Mouse (Mus musculus): ENCODE data around the gene Klrb1b. TPM values are rescaled to one million over a fixed set of nuclear protein-coding genes. Genes with fewer than 3 reads are reported as not detected.
"Not testable (repeated sequence)": the region's sequence is repeated elsewhere in the genome, so short reads cannot be mapped to it uniquely, and the experiment has no call there.

Gene Klrb1b
- polyA plus RNA-seq, 1 experiment = 0.25 TPM

- no peak overlapping the region for H3K4me3 ChIP-seq (ENCODE audit: low read depth, low read length)
- H3K4me1 ChIP-seq (ENCODE audit: control insufficient read depth, insufficient read depth, insufficient read length, low read length) = peaks cover 11% of the 10 kb centered on the region
- no peak for TF ChIP-seq POLR2A (IDR thresholded peaks at IDR 0.05; ENCODE audit: low read depth, low read length)
- WGBS = 41% methylated on average over 4 of the region's 4 CpGs
- H3K27ac ChIP-seq (ENCODE audit: insufficient read depth, low read depth, low read length) = no peak overlapping the region
- no peaks in the 10 kb centered on the region for H3K27me3 ChIP-seq (ENCODE audit: control insufficient read depth, insufficient read depth, low read length)
- no peaks in the 10 kb centered on the region for H3K36me3 ChIP-seq (ENCODE audit: control insufficient read depth, insufficient read depth, low read length)
Measured at GRCm38 (mm10) chr6:128841327-128842089, 15.4 kb upstream of the Klrb1b start.

DNA sequence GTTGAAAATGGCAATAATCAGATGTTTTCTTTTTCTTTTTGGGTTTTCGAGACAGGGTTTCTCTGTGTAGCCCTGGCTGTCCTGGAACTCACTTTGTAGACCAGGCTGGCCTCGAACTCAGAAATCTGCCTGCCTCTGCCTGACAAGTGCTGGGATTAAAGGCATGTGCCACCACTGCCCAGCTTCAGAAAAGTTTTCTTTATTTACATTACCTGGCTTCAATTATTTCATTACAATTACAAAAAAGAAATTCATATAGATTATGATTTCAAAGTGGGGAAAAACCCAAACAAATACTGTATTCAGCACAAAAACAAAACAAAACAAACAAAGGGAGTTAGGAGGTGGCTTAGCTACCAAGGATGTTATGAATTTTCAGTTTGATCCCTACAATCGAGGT is 14.5 kb upstream of the Klrb1b start:
- H3K4me3 ChIP-seq (ENCODE audit: low read depth, low read length); H3K36me3 ChIP-seq (ENCODE audit: control insufficient read depth, insufficient read depth, low read length); H3K27me3 ChIP-seq (ENCODE audit: control insufficient read depth, insufficient read depth, low read length); H3K27ac ChIP-seq (ENCODE audit: insufficient read depth, low read depth, low read length): not testable (repeated sequence)
- peaks cover 13% of the 10 kb centered on the region for H3K4me1 ChIP-seq (ENCODE audit: control insufficient read depth, insufficient read depth, insufficient read length, low read length)
- WGBS = 71% methylated on average over 3 of the region's 3 CpGs

- no peaks in the 10 kb centered on the region for H3K36me3 ChIP-seq (ENCODE audit: control insufficient read depth, insufficient read depth, low read length)
- no peak overlapping the region for H3K4me3 ChIP-seq (ENCODE audit: low read depth, low read length)
- TF ChIP-seq CTCF (IDR thresholded peaks at IDR 0.05; ENCODE audit: extremely low read depth, insufficient read length, insufficient replicate concordance, low read depth, low read length) (no peak), POLR2A (IDR thresholded peaks at IDR 0.05; ENCODE audit: low read depth, low read length) (no peak)
- H3K27ac ChIP-seq (ENCODE audit: insufficient read depth, low read depth, low read length) = 0 out of 2 replicates have a peak overlapping the region, but pooled peaks have one; percentile 0
- no peaks in the 10 kb centered on the region for H3K27me3 ChIP-seq (ENCODE audit: control insufficient read depth, insufficient read depth, low read length)
- peaks cover 16% of the 10 kb centered on the region for H3K4me1 ChIP-seq (ENCODE audit: control insufficient read depth, insufficient read depth, insufficient read length, low read length)
- WGBS = 12% methylated on average over 7 of the region's 7 CpGs
Measured at GRCm38 (mm10) chr6:128839921-128840320, 13.8 kb upstream of the Klrb1b start.

GRCm38 (mm10) chr6:128839266-128839771 is 13.2 kb upstream of the Klrb1b start:
- no peaks in the 10 kb centered on the region for H3K36me3 ChIP-seq (ENCODE audit: control insufficient read depth, insufficient read depth, low read length)
- H3K4me1 ChIP-seq (ENCODE audit: control insufficient read depth, insufficient read depth, insufficient read length, low read length) = peaks cover 14% of the 10 kb centered on the region
- TF ChIP-seq POLR2A (IDR thresholded peaks at IDR 0.05; ENCODE audit: low read depth, low read length) = peak; percentile 38; the same call in 1 of the 2 replicates
- TF ChIP-seq CTCF (IDR thresholded peaks at IDR 0.05; ENCODE audit: extremely low read depth, insufficient read length, insufficient replicate concordance, low read depth, low read length) = peak; percentile 80; the same call in 1 of the 2 replicates
- H3K27me3 ChIP-seq (ENCODE audit: control insufficient read depth, insufficient read depth, low read length) = no peaks in the 10 kb centered on the region
- H3K4me3 ChIP-seq (ENCODE audit: low read depth, low read length) = peak overlapping the region; percentile 87
- peak overlapping the region; percentile 95 for H3K27ac ChIP-seq (ENCODE audit: insufficient read depth, low read depth, low read length)
- under 1% methylated on average over 17 of the region's 17 CpGs for WGBS

- Histone ChIP-seq H3K27ac (ENCODE audit: insufficient read depth, low read depth, low read length) (peak overlapping the region; percentile 95), H3K4me1 (ENCODE audit: control insufficient read depth, insufficient read depth, insufficient read length, low read length) (peaks cover 11% of the 10 kb centered on the region), H3K36me3 (ENCODE audit: control insufficient read depth, insufficient read depth, low read length) (no peaks in the 10 kb centered on the region), H3K27me3 (ENCODE audit: control insufficient read depth, insufficient read depth, low read length) (no peaks in the 10 kb centered on the region), H3K4me3 (ENCODE audit: low read depth, low read length) (peak overlapping the region; percentile 87)
- WGBS = under 1% methylated on average over 49 of the region's 49 CpGs
- TF ChIP-seq POLR2A (IDR thresholded peaks at IDR 0.05; ENCODE audit: low read depth, low read length) (0 out of 2 replicates have a peak, but pooled peaks have one; percentile 5), CTCF (IDR thresholded peaks at IDR 0.05; ENCODE audit: extremely low read depth, insufficient read length, insufficient replicate concordance, low read depth, low read length) (no peak)
Measured at GRCm38 (mm10) chr6:128838342-128839265, 12.5 kb upstream of the Klrb1b start.

GRCm38 (mm10) chr6:128837454-128838341 is 11.6 kb upstream of the Klrb1b start:
- no peak for TF ChIP-seq POLR2A (IDR thresholded peaks at IDR 0.05; ENCODE audit: low read depth, low read length)
- TF ChIP-seq CTCF (IDR thresholded peaks at IDR 0.05; ENCODE audit: extremely low read depth, insufficient read length, insufficient replicate concordance, low read depth, low read length) = no peak
- H3K27me3 ChIP-seq (ENCODE audit: control insufficient read depth, insufficient read depth, low read length) = no peaks in the 10 kb centered on the region
- H3K4me3 ChIP-seq (ENCODE audit: low read depth, low read length) = peak overlapping the region; percentile 87
- WGBS = 8% methylated on average over 14 of the region's 14 CpGs
- H3K4me1 ChIP-seq (ENCODE audit: control insufficient read depth, insufficient read depth, insufficient read length, low read length) = peaks cover 11% of the 10 kb centered on the region
- no peaks in the 10 kb centered on the region for H3K36me3 ChIP-seq (ENCODE audit: control insufficient read depth, insufficient read depth, low read length)
- peak overlapping the region; percentile 13; the same call in 1 of the 2 replicates for H3K27ac ChIP-seq (ENCODE audit: insufficient read depth, low read depth, low read length)
